Mouse (Mus musculus): ENCODE results near the gene Trp53tg5.

The Trp53tg5 gene

DNA sequence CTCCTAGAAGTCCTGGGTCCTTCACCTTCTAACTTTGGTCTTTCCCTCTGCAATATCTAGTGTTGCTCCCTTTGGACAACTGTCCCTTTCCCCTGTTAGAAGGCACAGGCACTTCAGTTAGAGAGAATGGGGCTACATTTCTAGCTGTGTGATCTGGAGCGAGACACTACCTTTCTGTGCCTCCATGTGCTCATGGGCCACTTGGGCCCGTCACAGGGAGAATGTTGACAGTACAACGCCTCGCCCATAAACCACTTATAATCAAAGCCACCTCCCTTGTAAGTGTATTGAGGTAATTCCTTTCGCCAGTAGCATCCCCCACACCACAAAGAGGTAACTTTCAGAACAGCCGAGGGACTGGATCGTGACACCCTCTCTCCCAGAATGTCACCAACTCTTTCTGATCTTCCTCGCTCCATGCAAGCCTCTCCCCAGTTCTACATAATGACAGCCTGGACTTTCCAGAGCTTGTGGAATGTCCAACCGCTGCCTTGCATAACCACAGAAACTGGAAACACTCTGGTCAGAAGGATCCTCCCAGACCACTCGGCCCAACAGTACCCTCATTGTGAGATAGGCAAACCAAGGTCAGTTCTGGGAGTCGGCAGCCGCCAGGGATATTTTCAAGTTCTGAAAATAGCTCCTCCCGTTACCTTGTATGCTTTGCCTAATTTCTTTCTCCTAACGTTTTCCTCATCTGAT, 24.0 kb downstream of the Trp53tg5 start:
- DNase-seq (ENCODE audit: inconsistent ontology term): no peak

DNA sequence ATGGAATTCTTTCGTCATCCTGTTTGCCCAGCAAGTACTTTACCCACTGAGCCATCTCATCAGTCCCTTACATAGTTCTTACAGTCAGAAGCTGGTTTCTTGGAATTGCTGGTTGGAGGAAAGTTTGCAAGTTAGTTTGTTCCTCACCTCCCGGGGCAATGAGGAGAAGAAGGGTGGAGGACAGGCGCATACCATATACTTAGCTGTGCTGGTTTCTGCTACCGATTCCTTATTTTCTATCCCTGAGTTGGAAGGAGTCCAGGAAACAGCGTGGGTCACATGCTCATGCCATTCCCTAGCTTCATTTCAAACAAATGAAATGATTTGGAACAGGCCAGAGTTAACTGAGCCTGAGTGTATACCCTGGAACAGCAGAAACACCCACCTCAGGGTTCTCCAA, 24.6 kb downstream of the Trp53tg5 start:
- no peak for DNase-seq (ENCODE audit: inconsistent ontology term)

DNA sequence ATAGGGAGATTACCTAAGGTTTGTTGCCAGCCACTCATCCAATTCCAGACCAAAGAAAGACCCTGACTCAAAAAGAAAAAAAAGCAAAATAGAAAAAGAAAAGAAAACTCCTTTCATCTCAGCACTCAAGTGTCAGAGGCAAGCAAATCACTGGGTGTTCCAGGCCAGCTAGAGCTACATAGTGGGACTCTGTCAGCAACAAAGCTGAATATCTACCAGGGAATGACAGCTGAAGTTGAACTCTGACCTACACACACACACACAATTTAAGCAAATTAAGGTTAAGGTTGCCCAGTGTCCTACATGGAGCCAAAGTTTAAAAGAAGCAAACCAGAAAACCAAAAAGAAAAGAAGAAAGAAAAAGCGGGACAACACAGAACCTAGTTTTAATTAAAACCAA, 25.4 kb downstream of the Trp53tg5 start:
- no peak for DNase-seq (ENCODE audit: inconsistent ontology term)

DNA sequence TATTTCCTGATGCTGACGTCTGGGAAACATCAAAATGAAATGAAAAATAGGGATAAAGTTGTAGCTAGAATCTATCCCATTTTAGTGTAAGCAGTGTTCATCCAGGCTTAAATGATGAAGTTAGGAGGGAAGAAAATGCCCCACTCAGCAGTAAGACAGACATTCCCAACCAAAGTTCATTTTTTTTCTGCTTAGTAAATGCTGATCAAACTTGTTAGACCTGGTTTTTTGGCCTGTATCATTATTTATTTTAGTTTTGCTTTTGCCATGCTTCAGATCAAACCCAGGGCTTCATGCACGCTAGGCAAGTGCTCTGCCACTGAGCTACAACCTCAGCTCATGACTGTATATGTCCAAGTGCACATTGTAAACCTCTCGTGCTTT, 27.4 kb downstream of the Trp53tg5 start:
- no peak for DNase-seq (ENCODE audit: inconsistent ontology term)

DNA sequence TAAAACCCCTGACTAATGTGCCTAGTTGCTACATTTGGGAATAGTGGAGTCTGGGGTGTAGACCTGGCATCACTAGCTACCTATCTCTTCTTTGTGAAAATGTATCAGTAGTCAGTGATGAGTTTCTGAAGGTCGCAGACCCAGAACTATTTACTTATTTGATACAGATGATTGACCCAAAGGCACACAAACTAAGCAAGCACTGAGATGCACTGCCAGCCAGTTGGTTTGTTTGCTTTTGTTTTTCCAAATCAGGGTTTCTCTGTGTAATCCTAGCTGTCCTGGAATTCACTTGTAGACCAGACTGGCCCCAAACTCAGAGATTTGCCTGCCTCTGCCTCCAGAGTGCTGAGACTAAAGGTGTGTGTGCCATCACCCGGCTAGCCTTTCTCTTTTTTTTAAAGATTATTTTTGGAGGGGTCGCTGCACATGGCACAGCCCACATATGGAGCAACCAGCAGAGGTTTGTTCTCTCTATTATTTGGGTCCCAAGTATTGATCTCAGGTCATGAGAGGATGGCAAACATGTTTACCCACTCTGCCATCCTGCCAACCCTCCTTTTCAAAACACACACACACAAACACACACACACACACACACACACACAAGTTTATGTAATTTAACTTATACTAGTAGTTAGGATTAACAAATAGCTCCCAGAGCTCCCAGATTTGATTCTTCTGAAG, 28.0 kb downstream of the Trp53tg5 start:
- no peak for DNase-seq (ENCODE audit: inconsistent ontology term)

DNA sequence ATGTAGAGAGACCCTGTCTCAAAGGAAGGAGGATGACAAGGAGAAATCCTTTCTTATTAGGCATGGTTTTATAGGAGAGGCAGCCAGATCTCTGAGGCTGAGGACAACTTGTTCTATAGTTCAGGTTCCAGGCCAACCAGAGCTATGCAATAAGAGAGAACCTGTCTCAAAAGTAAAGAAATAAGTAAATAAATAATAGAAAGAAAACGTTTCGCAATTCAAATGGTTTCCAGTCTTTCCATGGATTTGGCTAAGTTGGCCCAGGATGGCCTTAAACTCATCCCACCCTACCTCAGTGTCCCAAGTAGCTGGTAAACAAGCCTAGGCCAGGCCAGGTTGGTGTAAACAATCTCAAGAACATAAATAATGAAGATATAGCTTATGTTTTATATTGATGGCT, 28.8 kb downstream of the Trp53tg5 start:
- no peak for DNase-seq (ENCODE audit: inconsistent ontology term)

DNA sequence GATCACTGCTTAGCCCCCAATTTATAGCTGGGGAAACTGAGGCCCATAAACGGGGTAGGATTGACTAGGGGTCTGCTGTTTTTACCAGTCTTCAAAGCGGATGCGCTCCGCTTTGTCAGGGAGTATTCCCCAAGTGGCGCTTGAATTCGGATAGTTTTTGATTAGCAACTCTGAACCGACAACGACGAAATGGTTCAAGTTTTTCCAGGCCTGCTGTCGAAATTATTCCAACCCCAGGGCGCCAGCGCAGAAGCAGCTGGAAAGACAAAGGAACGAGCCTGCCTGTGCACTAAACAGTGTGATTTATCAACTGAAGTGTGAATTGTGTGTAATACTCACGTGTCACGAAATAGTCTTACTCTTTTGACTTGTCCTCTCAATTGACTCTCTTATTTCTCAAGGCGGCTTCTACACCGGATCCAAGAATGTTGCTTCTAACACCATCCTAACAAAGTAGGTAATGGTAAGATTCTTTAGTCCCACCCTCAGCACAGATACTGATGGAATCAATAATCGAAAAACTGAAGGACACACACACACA, 30.0 kb downstream of the Trp53tg5 start, which contains the start of gene Sdc4:
TSS of gene Sdc4 (minus strand) at position 428 of the 541 bp plus-strand sequence.
- DNase-seq (ENCODE audit: inconsistent ontology term): no peak

DNA sequence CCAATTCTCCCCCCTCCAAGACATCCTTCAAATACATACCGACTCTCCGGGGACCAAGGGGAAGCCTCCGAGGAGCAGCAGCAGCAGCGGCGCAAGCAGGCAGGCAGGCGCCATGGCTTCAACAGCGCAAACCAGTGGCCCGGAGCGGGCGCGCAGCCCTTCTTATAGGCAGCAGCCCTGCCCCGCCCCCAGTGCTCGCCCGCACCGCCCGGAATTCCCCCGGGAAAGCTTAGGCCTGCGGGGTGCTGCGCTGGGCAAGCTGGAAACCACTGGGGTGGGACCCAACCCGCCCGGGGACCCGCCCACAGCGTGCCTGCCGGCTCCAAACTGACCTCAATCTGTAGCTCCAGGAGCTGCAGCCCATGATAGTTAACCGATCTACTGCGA, 30.5 kb downstream of the Trp53tg5 start:
- peak; percentile 96 for DNase-seq (ENCODE audit: inconsistent ontology term)

DNA sequence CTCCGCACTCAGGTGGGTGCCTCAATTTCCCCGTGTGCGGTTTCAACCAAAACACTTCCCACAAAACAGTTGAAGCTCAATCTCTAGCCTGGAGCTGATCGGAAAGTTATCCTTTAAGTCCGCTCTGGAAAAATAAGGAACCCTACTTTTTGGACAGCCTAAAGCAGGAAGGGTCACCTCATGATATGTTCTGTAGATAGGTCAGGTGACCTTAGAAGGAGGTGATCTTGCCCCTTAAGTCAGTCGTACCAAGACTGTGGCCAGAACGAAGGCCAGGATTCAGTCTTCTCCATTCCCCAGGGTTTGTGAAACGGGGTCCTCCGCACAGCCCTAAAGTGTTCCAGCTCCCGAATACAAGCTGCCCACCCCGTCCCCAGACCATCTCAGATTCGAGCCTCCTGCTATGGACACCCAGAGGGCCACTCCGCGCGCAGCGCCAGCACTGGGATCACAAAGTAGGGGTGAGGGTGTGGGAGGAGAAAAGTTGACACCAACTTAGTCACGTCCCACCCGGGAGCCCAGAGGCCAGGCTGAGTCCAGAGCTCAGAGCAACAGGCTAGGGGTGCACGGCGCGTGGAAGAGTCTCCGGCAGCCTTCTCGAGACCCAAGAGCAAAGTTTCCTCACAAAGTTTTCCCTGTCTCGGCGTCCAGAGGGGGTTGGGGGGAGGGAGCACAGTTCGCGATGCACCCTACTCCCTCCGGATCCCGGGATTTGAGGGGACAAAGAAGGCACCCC, 31.0 kb downstream of the Trp53tg5 start:
- DNase-seq (ENCODE audit: inconsistent ontology term): no peak

DNA sequence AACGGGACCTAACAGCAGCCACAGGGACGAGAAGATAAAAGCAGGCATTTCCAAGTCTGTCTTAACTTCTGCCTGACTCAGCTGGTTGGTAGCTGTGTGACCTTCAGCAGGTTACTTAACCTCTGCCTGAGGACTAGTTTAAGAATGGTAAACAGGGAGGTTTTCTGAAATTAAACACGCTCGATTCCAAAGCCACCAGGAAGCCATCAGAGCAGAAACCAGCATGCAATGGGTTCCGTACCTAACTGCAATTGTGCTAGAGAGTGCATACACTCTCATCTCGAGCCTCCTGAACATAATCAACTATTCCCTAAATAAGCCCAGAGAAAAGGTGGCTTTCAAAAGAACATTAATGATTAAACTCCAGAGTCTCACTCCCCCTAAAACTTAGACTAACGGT, 31.8 kb downstream of the Trp53tg5 start:
- no peak for DNase-seq (ENCODE audit: inconsistent ontology term)

DNA sequence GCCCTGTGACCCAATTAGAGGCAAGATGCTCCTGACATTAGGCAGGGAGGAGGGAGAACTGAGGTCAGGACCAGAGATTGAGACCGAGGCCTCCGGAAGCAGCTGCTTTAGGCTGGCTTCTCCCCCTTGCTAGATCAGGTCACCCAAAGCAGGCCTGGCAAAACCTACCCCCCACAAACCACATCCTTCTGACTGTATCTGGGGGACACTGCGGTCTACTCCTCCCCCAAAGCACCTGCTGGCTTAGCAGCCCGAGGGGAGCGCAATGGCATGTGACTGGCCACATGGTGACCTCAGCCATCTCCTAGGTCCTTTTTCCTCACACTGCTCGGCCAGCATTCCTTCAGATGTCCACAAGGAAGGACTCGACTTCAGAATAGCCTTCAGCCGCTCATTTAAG, 32.4 kb downstream of the Trp53tg5 start:
- DNase-seq (ENCODE audit: inconsistent ontology term): no peak

DNA sequence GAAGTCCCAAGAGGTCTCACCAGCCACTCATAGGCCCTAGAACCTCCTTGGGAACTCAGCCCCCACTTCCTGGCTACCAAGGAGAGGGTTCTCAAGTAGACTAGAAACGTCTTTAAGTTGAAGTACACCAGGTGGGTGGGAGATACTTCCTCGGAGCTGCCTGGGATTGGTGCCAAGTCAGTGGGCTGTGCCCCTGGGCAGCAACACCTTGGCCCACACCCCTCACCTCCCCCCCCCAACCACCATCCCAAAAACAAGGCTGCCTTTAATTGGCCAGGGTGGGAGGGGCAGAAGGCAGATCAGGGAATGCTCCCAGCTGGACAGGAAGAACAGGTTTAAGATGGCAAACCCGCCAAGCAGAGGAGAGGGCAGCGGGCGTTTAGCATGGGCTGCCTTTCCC, 33.2 kb downstream of the Trp53tg5 start:
- DNase-seq (ENCODE audit: inconsistent ontology term): no peak

DNA sequence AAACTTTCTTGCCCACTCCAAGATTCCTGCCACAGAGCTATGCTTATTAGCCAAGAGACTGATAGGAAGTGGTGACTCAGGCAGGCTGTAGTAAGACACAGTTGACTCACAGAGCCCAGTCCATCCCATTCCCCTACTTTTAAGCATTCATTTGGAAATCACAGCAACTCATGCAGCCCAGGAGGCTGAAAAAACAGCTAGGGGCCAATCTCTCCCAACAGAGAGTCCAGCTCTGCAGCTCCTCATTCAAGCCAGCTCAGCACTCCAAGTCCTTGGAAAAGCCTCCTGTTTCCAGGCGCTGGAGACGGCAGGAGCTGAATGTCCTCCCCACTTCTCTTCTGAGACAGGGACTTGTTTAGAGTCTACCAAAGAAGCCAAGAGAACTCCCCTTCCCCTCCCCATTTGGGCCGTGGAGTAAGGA, 34.5 kb downstream of the Trp53tg5 start:
- DNase-seq (ENCODE audit: inconsistent ontology term): peak; percentile 67

DNA sequence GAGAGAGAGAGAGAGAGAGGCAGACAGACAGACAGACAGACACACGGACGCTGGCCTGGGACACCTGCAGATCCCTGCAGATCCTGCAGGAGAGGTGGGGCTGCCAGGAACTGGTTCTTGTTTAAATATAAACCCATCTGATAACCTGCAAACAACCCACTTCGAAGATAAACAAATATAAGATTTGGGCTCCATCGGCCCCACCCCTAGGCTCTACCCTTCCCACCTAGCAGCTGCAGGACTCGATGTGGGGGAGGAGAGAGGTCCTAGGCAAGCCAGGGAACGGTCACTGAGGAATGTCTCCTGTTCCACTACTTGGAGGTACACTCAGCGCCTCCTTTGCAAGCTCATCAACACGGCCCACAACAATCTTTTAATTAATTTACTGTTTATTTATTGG, 35.3 kb downstream of the Trp53tg5 start:
- DNase-seq (ENCODE audit: inconsistent ontology term): no peak

DNA sequence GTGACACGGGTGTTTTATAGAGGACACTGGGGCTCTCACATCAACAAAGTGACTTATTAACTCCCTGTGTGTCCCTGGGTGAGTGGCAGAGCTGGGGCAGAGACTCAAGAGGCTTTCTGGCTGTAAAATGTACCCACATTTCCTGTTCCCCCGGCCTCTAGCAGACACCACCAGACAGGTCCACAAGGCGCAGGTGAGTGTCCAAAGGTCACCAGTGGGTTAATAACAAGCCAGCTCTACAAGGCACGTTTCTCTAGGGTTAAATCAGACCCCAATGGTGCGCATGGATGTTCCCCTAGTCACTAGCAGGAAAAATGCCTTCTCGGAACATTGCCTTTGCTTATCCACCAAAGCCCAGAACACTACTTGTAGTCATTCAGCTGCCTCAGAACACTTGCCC, 35.8 kb downstream of the Trp53tg5 start:
- no peak for DNase-seq (ENCODE audit: inconsistent ontology term)

DNA sequence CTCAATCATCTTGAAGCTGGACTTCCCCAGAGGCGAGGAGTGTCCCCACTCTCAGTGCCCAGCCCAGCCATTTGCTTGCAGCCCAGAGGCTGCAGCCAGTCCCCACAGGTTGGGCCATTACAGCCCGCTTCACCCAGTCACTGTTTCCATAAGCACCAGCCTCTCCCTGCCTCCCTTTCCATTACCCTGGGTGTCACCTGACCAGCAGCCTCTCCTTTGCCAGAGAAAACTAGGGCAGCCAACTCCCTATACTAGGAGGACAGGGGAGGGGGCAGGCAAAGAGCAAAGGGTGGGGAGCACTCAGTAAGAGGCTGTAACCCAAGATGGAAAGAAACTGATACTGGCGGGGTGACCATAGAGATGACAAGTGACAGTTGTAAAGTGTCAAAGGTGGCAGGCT, 36.6 kb downstream of the Trp53tg5 start:
- peak; percentile 76 for DNase-seq (ENCODE audit: inconsistent ontology term)

DNA sequence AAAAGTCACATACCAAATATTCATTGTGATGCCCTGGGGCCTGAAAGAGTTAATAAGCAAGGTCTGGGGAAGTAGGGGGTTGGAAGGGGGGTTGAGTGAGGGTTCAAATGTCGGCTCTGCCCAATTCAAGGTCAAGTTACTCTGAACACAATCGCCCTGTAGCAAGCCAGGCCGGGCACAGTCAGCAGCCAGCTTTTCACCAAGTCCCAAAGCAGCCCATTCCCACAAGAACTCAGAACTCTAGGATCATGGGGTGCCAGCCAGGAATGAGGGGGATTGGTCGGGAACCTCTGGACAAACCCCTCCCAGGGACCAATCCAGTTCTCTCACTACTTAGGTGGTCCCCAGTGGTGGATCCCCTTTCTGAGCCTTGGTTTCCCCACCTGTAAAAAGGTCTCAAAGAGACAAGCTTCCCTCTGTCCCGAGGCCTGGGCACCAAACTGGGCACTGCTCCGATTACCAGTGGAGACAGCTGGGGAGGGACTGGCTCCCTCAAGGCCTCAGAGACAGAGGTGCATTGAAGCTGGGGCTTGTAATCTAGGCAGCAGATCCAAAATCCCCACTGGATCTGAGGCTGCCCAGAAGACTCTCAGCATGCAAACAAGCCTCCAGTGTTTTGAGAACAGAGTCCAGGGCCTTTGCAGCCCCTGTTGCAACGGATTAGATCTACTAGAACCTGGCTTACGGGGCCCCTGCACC, 37.2 kb downstream of the Trp53tg5 start:
- no peak for DNase-seq (ENCODE audit: inconsistent ontology term)

DNA sequence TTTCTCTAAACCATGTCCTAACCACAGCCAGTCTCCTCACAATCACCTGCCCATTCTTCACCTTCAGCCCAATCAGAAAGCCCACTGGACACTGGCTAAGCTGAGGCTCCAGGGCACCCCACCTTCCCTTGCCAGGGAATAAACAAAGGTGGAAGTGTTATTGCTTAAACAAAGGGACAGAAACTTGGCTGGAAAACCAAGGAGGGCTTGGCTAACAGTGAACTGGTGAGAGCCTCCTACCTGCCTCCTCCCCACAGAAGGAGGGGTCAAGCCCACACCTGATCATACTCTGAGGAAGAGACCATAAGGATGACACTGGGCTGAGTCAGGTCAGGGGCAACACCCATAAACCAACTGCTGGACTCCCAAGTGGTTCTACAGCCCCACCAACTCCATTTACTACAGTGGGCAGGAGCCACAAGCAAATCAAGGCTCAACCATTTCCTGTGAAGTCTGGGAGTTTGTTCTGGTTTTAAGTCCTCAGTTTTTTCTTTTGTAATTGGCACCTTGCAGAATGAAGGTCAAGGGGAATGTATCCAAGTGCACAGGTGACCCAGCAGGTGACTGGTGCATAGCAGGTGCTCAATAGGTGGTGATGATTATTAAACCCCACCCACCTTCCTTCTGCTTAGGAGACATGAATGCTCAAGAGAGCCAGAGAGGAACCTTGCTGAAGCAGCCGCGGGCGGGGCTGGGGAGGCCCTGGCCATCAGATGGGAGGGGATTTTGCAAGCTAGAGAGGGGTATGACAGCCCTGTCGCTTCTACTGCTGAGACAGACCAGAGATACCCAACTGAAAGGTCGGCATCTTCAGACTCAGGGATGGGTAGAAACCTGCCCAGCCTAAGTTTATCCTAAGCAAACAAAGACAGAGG, 38.1 kb downstream of the Trp53tg5 start:
- no peak for DNase-seq (ENCODE audit: inconsistent ontology term)

DNA sequence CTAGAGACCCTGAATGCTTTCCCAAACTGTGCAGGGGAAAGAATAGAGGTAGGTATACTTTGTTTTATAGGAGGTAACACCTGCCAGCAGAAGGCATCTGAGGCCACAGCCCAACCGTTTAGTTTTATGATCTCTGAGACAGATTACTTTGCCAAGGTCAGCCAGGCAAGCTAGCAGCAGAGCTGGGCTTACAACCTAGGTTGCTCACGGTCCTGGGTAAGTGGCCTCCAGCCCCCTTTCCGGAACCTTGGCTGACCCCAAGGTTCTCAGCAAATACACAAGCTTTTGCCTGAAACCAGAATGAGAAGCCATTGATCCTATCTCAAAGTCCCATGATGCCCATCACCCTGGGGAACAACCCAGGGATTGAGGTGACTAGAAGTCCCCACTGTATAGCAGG, 38.8 kb downstream of the Trp53tg5 start:
- no peak for DNase-seq (ENCODE audit: inconsistent ontology term)

DNA sequence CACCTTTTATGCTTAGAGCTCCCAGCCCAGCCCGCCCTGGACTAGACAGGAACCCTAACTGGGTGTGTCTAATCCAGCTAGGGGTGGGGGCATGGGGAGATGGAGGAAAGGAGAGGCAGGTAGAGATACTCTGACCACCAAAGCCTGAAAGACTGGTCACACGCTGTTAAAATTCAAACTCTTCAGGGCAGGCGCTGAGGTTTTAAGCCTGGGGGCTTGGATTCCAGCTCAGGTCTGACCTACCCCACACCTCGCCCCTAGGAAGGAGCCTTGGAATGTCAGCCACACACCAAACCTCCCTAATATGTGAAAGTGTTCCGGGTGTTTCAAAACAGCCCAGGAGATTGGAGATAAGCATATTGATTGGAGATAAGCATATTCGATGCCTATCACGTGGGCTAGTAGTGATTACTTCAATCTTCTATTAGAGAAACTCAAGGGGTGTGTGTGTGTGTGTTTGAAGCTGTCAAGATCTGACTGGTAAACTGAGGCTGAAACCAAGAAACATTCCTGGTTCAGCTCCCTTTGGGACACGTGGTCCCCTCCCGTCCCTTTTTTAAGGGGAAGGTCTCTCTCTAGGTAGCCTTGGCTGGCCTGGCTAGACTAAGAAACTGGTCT, 40.1 kb downstream of the Trp53tg5 start:
- no peak for DNase-seq (ENCODE audit: inconsistent ontology term)
